Mouse (Mus musculus) C2C12 (cell line): ENCODE measurements around the gene Med15.

Experiments
- CTCF ChIP-seq: IDR thresholded peaks from one replicate; pipeline ENCODE4 v1.5.1; 2011; ENCODE audit not compliant: control insufficient read depth, insufficient read depth, insufficient read length
- FOSL1 ChIP-seq: IDR thresholded peaks from one replicate; pipeline ENCODE4 v1.8.0; 2011; ENCODE audit warnings: mild to moderate bottlenecking, low read length; ENCODE audit not compliant: poor library complexity, insufficient read depth, severe bottlenecking
- MAX ChIP-seq: IDR thresholded peaks from one replicate; pipeline ENCODE4 v1.6.1; 2011; ENCODE audit warnings: mild to moderate bottlenecking, control low read depth
- MYOD1 ChIP-seq: IDR thresholded peaks from one replicate; pipeline ENCODE4 v1.6.1; 2011; ENCODE audit warnings: low read depth; ENCODE audit not compliant: control insufficient read depth, insufficient read length
- MYOG ChIP-seq: IDR thresholded peaks from one replicate; pipeline ENCODE4 v1.6.1; 2011; ENCODE audit not compliant: control insufficient read depth, insufficient read length; ENCODE audit errors: extremely low read depth
- USF1 ChIP-seq: IDR thresholded peaks from one replicate; pipeline ENCODE4 v1.6.1; 2011; ENCODE audit warnings: low read depth, mild to moderate bottlenecking, control low read depth, moderate library complexity

DNA sequence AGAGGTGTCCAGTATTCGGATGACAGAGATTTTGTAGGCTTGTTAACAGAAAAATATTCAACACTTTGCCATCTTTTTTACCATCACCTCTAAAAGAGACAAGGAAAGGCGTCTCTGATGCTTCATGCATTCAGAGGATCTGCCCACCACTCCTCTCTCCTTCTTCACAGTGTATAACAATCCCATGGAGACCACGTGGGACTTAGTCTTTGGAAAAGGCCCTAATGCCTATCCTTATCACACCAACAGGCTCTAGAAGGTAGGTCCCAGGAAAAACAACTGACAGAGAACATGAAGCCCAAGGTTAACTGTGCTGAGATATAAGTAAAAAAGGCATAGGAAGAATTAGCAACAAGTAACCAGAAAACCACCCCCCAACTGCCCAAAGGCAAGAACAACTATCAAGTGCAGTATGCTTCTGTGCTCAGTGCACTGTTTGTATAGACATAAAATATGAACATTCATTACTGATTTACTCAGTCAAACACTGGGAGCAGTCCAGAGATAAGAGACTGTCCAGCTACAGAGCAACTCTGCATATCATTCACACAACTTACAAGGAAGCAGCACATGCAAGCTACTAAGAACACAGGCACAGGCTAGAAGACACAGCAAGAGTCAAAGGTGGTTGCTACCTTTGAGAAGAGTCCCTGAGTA is 32.2 kb downstream of the Med15 start:
- TF ChIP-seq CTCF = no peak
- TF ChIP-seq MYOG = no peak
- no peak for TF ChIP-seq MAX
- no peak for TF ChIP-seq MYOD1
- no peak for TF ChIP-seq USF1
- TF ChIP-seq FOSL1 = no peak
